ENCODE assay signal across 28 mouse cellular contexts in genomic region chr1:178661035-178661434, GRCm38 (mm10).
A peak's percentile ranks its signal among the peaks of the same experiment; 100 is the strongest.
DNase-seq lines count a peak whose midpoint lies in the region; ATAC-seq and TF ChIP-seq lines count a peak whose summit lies in the region.
"Had no signal": no experiment of that assay in that cellular context is flagged by ENCODE, and none has a peak within 500 bp of the region (broad histone marks: within the 10 kb centered on the region; RNA-seq: fewer than 3 reads in every experiment).

No protein-coding gene starts in this region.

- TF ChIP-seq POLR2A in heart, adult 2 months (IDR thresholded peaks at IDR 0.05; ENCODE audit: insufficient read depth, low read depth, low read length): no peak

- H3K4me1 ChIP-seq in heart, embryonic 10.5 days: peaks cover 63% of the 10 kb centered on the region
- H3K4me1 ChIP-seq in heart, embryonic 16.5 days (ENCODE audit: control insufficient read depth, insufficient read depth, low read length): peaks cover 25% of the 10 kb centered on the region
- H3K4me1 ChIP-seq in heart, adult 2 months (ENCODE audit: control insufficient read depth, insufficient read depth, low read length): no peaks in the 10 kb centered on the region

- WGBS in heart, embryonic 10.5 days: 12% methylated on average over 3 of the region's 3 CpGs
- 18% methylated on average over 3 of the region's 3 CpGs for WGBS in heart, embryonic 16.5 days
- 46% methylated on average over 3 of the region's 3 CpGs for WGBS in heart, adult 2 months

- intact Hi-C loops in heart, postnatal 14 days (cut with DNase I): no loop called here
- intact Hi-C loops in heart, adult 2 months (cut with DNase I): no loop called here
- intact Hi-C loops in left cerebral cortex, postnatal 4 days (cut with DNase I): no loop called here
- intact Hi-C loops in gastrocnemius, postnatal 14 days (cut with DNase I; ENCODE audit: low total_unique reads): no loop called here

- no peaks in the 10 kb centered on the region for H3K9me3 ChIP-seq in heart, embryonic 10.5 days
- no peaks in the 10 kb centered on the region for H3K9me3 ChIP-seq in heart, embryonic 16.5 days (replicated peaks; ENCODE audit: control insufficient read depth, low read length)
- H3K9me3 ChIP-seq: forebrain, embryonic 10.5 days; G1E; hindbrain, embryonic 15.5 days; limb, embryonic 12.5 days; megakaryocyte, embryonic 14.5 days; midbrain, embryonic 13.5 days had no signal

- no peak overlapping the region for H3K4me3 ChIP-seq in heart, embryonic 10.5 days
- no peak overlapping the region for H3K4me3 ChIP-seq in heart, embryonic 16.5 days (ENCODE audit: low read length)
- no peak overlapping the region for H3K4me3 ChIP-seq in heart, adult 2 months
- H3K4me3 ChIP-seq: forebrain, embryonic 10.5 days; hindbrain, embryonic 15.5 days; layer of hippocampus, adult 2 months; limb, embryonic 12.5 days; megakaryocyte, embryonic 14.5 days; midbrain, embryonic 13.5 days had no signal

- peak overlapping the region; percentile 62 for H3K27ac ChIP-seq in heart, embryonic 10.5 days
- H3K27ac ChIP-seq in heart, embryonic 16.5 days (ENCODE audit: low read length): peak overlapping the region; percentile 56
- no peak overlapping the region for H3K27ac ChIP-seq in heart, adult 2 months
- H3K27ac ChIP-seq: forebrain, embryonic 10.5 days; hindbrain, embryonic 15.5 days; layer of hippocampus, adult 2 months; limb, embryonic 12.5 days; midbrain, embryonic 13.5 days had no signal

- no peak for ATAC-seq in heart, embryonic 16.5 days (replicated peaks; ENCODE audit: extremely low read depth, insufficient read depth, low FRiP score)
- ATAC-seq: forebrain, embryonic 16.5 days; intestine, postnatal 0 days; liver, postnatal 0 days; midbrain, embryonic 13.5 days; Patski had no signal

- H3K79me2 ChIP-seq in heart, adult 2 months (replicated peaks; ENCODE audit: control insufficient read depth, insufficient read depth, low read length): no peaks in the 10 kb centered on the region; the same call in 1 of the 2 replicates

- no peak for TF ChIP-seq CTCF in heart, adult 2 months (IDR thresholded peaks at IDR 0.05)

- no peaks in the 10 kb centered on the region for H3K27me3 ChIP-seq in heart, embryonic 10.5 days (ENCODE audit: insufficient read depth, poor library complexity, severe bottlenecking)
- no peaks in the 10 kb centered on the region for H3K27me3 ChIP-seq in heart, embryonic 16.5 days (ENCODE audit: control insufficient read depth, insufficient read depth, low read length)
- H3K27me3 ChIP-seq in heart, adult 2 months (ENCODE audit: control insufficient read depth, insufficient read depth, low read length): no peaks in the 10 kb centered on the region
- H3K27me3 ChIP-seq: CH12.LX; hindbrain, embryonic 15.5 days; limb, embryonic 12.5 days; megakaryocyte, embryonic 14.5 days; midbrain, embryonic 13.5 days; Patski had no signal

- TF ChIP-seq EP300 in heart, adult 2 months (IDR thresholded peaks at IDR 0.05; ENCODE audit: insufficient read depth, low read depth, low read length): no peak

- H3K36me3 ChIP-seq in heart, embryonic 10.5 days: no peaks in the 10 kb centered on the region
- H3K36me3 ChIP-seq in heart, embryonic 16.5 days (ENCODE audit: control insufficient read depth, insufficient read depth): no peaks in the 10 kb centered on the region
- H3K36me3 ChIP-seq in heart, adult 2 months (ENCODE audit: control insufficient read depth, insufficient read depth, low read length): no peaks in the 10 kb centered on the region
- H3K36me3 ChIP-seq: forebrain, embryonic 10.5 days; G1E; hindbrain, embryonic 15.5 days; limb, embryonic 12.5 days; midbrain, embryonic 13.5 days had no signal

- DNase-seq in heart, embryonic 10.5 days (ENCODE audit: low spot score): no peak
- no peak for DNase-seq in heart, postnatal 14 days
- DNase-seq in heart, adult 2 months: no peak
- peak; percentile 51 for DNase-seq in left cerebral cortex, postnatal 4 days
- no peak for DNase-seq in left cerebral cortex, adult 18-20 months (ENCODE audit: low spot score in 2 of 2)
- no peak for DNase-seq in gastrocnemius, postnatal 14 days
- DNase-seq: adrenal gland, adult 2 months; B cell, adult 2 months; cerebellum, adult 11 months; gastrocnemius, postnatal 25 days; kidney, postnatal 25 days; liver, postnatal 0 days; lung, postnatal 14 days; thymus, adult 18-20 months; thymus, postnatal 36 days had no signal

- H3K9ac ChIP-seq in heart, embryonic 16.5 days (ENCODE audit: low read length): no peak overlapping the region
- H3K9ac ChIP-seq in heart, adult 2 months (ENCODE audit: low read depth, low read length): no peak overlapping the region
- H3K9ac ChIP-seq: hindbrain, embryonic 15.5 days; limb, embryonic 12.5 days; liver, postnatal 0 days; midbrain, embryonic 13.5 days had no signal

- no peak overlapping the region for H3K4me2 ChIP-seq in heart, embryonic 16.5 days (ENCODE audit: low read depth, low read length)
- H3K4me2 ChIP-seq: hindbrain, embryonic 15.5 days; limb, embryonic 12.5 days; liver, embryonic 11.5 days; midbrain, embryonic 13.5 days had no signal
